Mouse (Mus musculus) embryonic facial prominence, embryonic 11.5 days (tissue): ENCODE data around the gene Kif1c. TPM values are rescaled to one million over a fixed set of nuclear protein-coding genes. Genes with fewer than 3 reads are reported as not detected.

Source experiments
- ATAC-seq: fragments of 200-750 bp; cut with Nextera tagmentation; replicated peaks from 2 replicates; pipeline ENCODE4 v1.8.0; 2017; ENCODE audit warnings: low read depth; ENCODE audit not compliant: insufficient number of reproducible peaks, low FRiP score, low TSS enrichment
- DNase-seq: peaks from one replicate; pipeline ENCODE4 v3.0.0-alpha.2; 2015; ENCODE audit warnings: low spot score
- H3K27ac ChIP-seq: fragments of 300-500 bp; sonication (generic); replicated peaks from 2 replicates; pipeline ENCODE4 v1.5.1; 2014; ENCODE audit warnings: mild to moderate bottlenecking, low read depth, low read length, control low read depth
- H3K27me3 ChIP-seq: fragments of 300-500 bp; sonication (generic); 2 replicates; pipeline ENCODE4 v1.6.1; 2014; ENCODE audit warnings: mild to moderate bottlenecking, low read length, moderate library complexity, mixed read lengths; ENCODE audit not compliant: control insufficient read depth, insufficient read depth
- H3K36me3 ChIP-seq: fragments of 300-500 bp; sonication (generic); replicated peaks from 2 replicates; pipeline ENCODE4 v1.6.1; 2014; ENCODE audit warnings: low read depth, mild to moderate bottlenecking, low read length, moderate library complexity, mixed read lengths; ENCODE audit not compliant: control insufficient read depth, insufficient read depth
- H3K4me1 ChIP-seq: fragments of 300-500 bp; sonication (generic); 2 replicates; pipeline ENCODE4 v1.6.1; 2014; ENCODE audit warnings: low read length, mixed read lengths; ENCODE audit not compliant: control insufficient read depth, insufficient read depth
- H3K4me2 ChIP-seq: fragments of 300-500 bp; sonication (generic); 2 replicates; pipeline ENCODE4 v1.6.1; 2014; ENCODE audit warnings: low read depth, mild to moderate bottlenecking, control low read depth, low read length, moderate library complexity
- H3K4me3 ChIP-seq: fragments of 300-500 bp; sonication (generic); 2 replicates; pipeline ENCODE4 v1.5.1; 2014; ENCODE audit warnings: low read depth, low read length, control low read depth
- H3K9ac ChIP-seq: fragments of 300-500 bp; sonication (generic); replicated peaks from 2 replicates; pipeline ENCODE4 v1.6.1; 2014; ENCODE audit warnings: mild to moderate bottlenecking, control low read depth, low read length
- H3K9me3 ChIP-seq: fragments of 300-500 bp; sonication (generic); replicated peaks from 2 replicates; pipeline ENCODE4 v1.6.1; 2016; ENCODE audit warnings: mild to moderate bottlenecking, low read length, inconsistent platforms, mixed read lengths; ENCODE audit not compliant: control insufficient read depth
- WGBS: fragments of 180-500 bp; shearing (Covaris S2); extraction: QIAGEN DNeasy Blood & Tissue Kit; methylation state at CpG from one replicate; pipeline ENCODE4 v1.1.7; 2014; 5-methylcytosine and 5-hydroxymethylcytosine counted together
- polyA plus RNA-seq: library from polyadenylated mRNA; unstranded; fragments of >200 nt; fragmentation: Nextera tagmentation; extraction: Ambion mirVana; gene quantifications from 2 replicates; pipeline ENCODE4 v1.2.1, GENCODE M21; 2014

The Kif1c gene
- polyA plus RNA-seq, 1 experiment from 2014 or later: 8.3 TPM

DNA sequence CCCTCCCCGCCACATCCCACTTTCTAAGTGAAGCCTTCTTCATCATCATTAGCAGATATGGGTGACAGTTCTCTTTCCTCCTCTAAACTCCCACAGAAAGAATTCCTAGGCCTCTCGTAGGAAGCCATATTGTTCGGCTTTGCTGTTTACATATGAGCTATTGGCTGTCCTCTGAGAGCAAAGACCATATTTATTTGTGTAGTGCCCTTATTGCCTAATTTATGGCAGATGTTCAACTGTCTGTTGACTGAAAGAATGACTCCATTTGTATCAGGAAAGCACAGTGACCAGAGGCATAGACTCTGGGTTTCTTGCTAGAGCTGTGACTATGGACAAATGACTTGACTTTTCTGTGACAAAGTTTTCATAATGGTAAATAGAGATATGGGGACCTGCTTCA is 41.3 kb downstream of the Kif1c start:
- Histone ChIP-seq H3K4me2 (no peak overlapping the region), H3K36me3 (no peaks in the 10 kb centered on the region), H3K9ac (no peak overlapping the region), H3K9me3 (no peaks in the 10 kb centered on the region), H3K27me3 (no peaks in the 10 kb centered on the region), H3K27ac (no peak overlapping the region), H3K4me1 (no peaks in the 10 kb centered on the region), H3K4me3 (no peak overlapping the region)
- 86% methylated on average over 3 of the region's 3 CpGs for WGBS
- DNase-seq (no peak), ATAC-seq (no peak)

DNA sequence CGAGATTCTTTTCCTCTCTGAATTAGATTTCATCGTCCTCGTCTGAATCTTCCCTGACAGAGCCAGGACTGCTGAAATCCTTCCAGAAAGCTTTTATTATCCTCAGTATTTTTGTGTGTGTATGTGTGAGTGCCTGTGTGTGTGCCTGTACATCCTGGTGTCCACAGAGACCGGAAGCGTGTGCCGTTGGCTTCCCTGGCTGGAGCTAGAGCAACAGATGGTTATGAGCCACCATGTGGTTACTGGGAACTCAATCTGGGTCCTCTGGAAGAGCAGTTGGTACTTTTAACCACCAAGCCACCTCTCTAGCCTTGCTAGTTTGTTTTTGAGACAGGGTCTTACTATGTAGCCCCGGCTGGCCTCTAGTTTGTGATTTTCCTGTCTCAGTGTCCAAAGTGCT is 41.8 kb downstream of the Kif1c start:
- no peaks in the 10 kb centered on the region for H3K36me3 ChIP-seq
- H3K4me2 ChIP-seq: no peak overlapping the region
- 85% methylated on average over 7 of the region's 7 CpGs for WGBS
- H3K27ac ChIP-seq: no peak overlapping the region
- H3K9ac ChIP-seq: no peak overlapping the region
- DNase-seq (no peak), ATAC-seq (no peak)
- no peaks in the 10 kb centered on the region for H3K4me1 ChIP-seq
- no peaks in the 10 kb centered on the region for H3K9me3 ChIP-seq
- H3K4me3 ChIP-seq: no peak overlapping the region
- H3K27me3 ChIP-seq: no peaks in the 10 kb centered on the region

DNA sequence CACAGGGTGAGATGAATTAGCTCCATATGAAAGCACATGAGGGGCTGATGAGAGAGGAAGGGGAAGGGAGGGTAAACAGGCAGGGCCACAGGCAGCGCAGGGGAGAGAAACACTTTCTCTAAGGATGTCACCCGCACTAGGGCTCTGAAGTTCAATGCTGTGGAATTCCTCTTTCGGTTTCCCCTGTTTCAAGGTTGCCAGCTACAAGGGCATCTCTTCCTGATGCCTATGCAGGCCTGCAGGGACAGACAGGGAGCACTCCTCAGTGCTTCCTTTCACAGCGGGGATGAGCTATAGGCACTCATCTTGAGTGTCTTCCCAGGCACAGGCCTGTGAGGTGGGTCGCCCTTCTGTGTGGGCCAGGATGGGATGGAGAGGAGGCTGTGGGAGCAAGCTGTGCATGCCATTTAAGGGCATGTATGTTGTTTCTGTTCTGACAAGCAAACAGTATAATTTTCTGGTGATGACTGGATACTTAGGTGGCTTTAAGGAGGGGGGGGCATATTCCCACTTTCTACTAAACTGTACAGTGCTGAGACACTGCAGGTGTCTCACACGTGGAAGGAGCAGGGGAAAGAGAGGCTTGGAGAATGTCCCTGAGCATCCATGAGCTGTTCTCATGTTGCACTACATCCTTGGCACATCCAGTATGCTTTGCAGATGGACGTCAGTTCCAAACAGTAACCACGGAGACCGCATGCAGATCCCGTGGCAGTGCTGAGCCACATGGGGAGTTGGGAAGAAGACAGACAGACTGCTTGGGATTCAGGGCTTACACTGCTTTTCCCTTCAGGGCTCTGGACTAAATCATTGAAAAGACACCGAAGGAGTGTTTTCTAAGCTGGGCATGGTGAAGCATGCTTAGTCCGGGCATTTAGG is 42.5 kb downstream of the Kif1c start:
- no peak for ATAC-seq
- WGBS: 79% methylated on average over 12 of the region's 12 CpGs
- H3K4me2 ChIP-seq: no peak overlapping the region

DNA sequence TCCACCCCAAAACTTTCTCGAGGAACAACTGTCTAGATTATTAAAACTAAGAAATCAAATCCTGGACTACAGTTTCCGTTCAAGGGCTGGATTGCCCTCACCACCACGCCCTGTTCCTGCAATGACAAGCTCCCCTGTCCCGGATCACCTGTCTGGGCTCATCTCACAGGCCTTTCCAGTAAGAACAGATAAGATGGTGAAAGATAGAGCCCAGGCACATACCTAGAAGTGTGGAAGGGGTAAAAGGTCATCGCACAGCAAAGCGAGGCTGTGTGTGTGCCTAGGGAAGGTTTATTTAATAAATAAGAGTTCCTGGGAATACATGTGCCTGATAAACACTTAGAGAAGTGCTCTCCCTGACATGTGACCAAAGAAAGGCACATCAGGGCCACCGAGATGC is 45.3 kb downstream of the Kif1c start:
- Histone ChIP-seq H3K36me3 (no peaks in the 10 kb centered on the region), H3K9me3 (no peaks in the 10 kb centered on the region), H3K4me1 (no peaks in the 10 kb centered on the region), H3K9ac (no peak overlapping the region), H3K4me3 (no peak overlapping the region), H3K27me3 (no peaks in the 10 kb centered on the region), H3K27ac (no peak overlapping the region), H3K4me2 (no peak overlapping the region)
- WGBS: 82% methylated on average over 7 of the region's 7 CpGs
- ATAC-seq (no peak), DNase-seq (no peak)

More for the DNA sequence above, 42.5 kb downstream of the Kif1c start:
- Histone ChIP-seq H3K4me1 (no peaks in the 10 kb centered on the region), H3K27ac (no peak overlapping the region), H3K9ac (no peak overlapping the region), H3K36me3 (no peaks in the 10 kb centered on the region), H3K9me3 (no peaks in the 10 kb centered on the region), H3K27me3 (no peaks in the 10 kb centered on the region), H3K4me3 (no peak overlapping the region)
- DNase-seq: no peak

DNA sequence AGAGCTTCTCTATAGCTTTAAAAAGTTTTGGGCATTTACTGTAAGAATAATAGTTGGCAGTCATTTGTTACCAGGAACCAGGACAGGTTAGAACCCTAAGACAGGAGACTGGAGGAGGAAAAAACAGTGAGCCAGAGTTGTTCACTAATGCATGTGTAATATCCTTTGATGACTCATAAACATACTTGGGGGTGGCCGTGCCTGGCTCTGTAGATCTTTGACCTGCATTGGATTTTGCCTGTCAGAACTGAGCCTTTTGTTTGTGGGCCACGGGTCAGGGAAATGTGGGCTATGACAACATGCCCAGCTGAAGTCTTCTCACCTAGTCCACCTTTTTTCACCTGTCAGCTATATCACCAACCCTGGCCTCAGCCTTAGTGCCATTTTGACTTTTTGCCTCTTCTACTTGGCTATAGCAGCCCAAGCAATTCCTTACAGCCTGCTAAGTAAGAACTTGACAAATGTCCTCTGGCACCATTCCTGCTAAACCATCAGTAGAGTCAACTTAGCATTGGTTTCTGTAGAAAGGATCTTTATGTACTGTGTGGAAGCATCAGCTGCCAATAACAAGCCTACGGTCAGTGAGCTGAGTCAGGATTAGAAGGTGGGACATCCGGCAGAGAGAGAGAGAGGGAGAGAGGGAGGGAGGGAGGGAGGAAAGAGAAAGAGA is 47.7 kb downstream of the Kif1c start:
- no peaks in the 10 kb centered on the region for H3K36me3 ChIP-seq
- 91% methylated on average over 4 of the region's 4 CpGs for WGBS
- H3K27me3 ChIP-seq: no peaks in the 10 kb centered on the region
- H3K9ac ChIP-seq: no peak overlapping the region
- H3K27ac ChIP-seq: no peak overlapping the region
- no peak for ATAC-seq
- no peak overlapping the region for H3K4me3 ChIP-seq
- no peaks in the 10 kb centered on the region for H3K9me3 ChIP-seq
- DNase-seq: no peak
- H3K4me2 ChIP-seq: no peak overlapping the region
- H3K4me1 ChIP-seq: no peaks in the 10 kb centered on the region

DNA sequence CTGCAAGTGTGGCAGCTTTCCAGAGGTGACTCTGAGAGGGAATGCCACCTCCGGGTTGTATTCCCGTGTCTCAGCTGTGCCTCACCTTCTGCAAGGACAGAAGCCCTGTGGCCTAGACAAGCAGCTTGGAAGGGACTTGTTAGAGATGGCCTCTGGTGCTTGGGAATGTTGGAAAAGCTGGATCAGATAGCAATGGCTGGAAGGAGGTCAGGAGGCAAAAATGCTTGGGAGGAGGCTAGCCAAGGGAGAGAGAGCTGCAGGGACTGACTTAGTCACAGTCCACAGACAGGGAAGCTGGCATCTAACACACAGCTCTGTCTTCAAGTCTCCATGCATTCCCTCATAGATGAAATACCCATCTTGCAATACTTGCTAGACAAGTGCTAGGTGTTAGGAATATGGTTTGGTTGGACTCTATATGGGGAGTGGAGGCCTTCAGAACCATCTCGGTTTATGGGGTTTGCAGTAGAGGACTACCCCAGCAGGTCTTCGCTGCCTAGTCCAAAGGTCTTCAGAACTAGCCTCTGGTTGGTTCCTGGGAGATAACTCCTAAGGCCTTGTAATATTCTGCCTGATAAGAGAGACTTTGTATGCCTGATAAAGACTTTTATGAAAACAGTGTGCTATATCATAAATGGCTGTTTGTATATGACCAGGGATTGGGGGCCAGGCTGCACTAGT is 52.1 kb downstream of the Kif1c start:
- Histone ChIP-seq H3K36me3 (no peaks in the 10 kb centered on the region), H3K27me3 (no peaks in the 10 kb centered on the region), H3K4me2 (no peak overlapping the region), H3K27ac (no peak overlapping the region), H3K4me1 (no peaks in the 10 kb centered on the region), H3K4me3 (no peak overlapping the region), H3K9me3 (no peaks in the 10 kb centered on the region), H3K9ac (no peak overlapping the region)
- ATAC-seq: no peak
- no peak for DNase-seq
- WGBS: 83% methylated on average over 4 of the region's 4 CpGs

DNA sequence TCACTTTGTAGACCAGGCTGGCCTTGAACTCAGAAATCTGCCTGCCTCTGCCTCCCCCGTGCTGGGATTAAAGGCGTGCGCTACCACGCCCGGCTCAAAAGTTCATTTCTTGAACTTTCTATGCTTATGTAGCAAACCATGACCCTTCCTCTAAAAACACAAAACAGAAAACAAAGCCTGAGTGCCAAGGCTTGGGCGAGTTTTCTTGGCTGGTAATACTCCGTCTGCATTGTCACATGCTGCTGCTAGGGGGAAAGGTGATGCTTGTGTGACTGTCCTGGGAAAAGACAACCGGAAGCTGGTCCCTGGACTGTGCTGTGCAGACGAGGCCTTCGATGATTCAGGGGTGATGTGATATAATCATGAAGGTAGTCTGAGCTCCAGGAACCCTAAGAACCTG is 52.8 kb downstream of the Kif1c start:
- Histone ChIP-seq H3K9ac (no peak overlapping the region), H3K9me3 (no peaks in the 10 kb centered on the region), H3K4me1 (no peaks in the 10 kb centered on the region), H3K27me3 (no peaks in the 10 kb centered on the region), H3K4me3 (no peak overlapping the region), H3K4me2 (no peak overlapping the region), H3K27ac (no peak overlapping the region), H3K36me3 (no peaks in the 10 kb centered on the region)
- ATAC-seq (no peak), DNase-seq (no peak)
- 91% methylated on average over 10 of the region's 10 CpGs for WGBS

DNA sequence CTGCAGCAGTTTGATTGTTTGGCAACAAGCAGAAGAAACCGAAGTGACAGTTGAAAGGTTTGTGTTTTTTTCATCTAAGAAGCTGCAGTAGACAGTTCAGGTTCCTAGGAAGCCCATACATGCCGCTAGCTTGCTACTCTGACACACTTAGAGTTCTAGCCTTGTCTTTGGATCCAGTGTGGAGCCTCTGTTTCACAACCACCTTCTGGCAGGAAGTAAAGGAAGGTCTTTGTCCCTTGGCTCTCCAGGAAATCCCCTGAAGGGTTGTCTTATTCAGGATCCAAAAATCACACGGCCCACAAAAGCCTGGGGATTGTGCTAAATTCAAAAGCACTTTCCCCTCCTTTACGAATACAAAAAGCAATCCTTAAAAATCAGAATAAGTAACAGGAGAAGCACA is 54.1 kb downstream of the Kif1c start:
- DNase-seq (no peak), ATAC-seq (no peak)
- WGBS: 49% methylated on average over 4 of the region's 4 CpGs
- Histone ChIP-seq H3K9me3 (no peaks in the 10 kb centered on the region), H3K27ac (no peak overlapping the region), H3K4me2 (no peak overlapping the region), H3K36me3 (no peaks in the 10 kb centered on the region), H3K4me3 (no peak overlapping the region), H3K9ac (no peak overlapping the region), H3K4me1 (no peaks in the 10 kb centered on the region), H3K27me3 (no peaks in the 10 kb centered on the region)
